Mouse (Mus musculus) lung, embryonic 14.5 days (tissue): ENCODE data around the gene Slc25a42. TPM values are rescaled to one million over a fixed set of nuclear protein-coding genes. Genes with fewer than 3 reads are reported as not detected.

ENCODE experiments used
- ATAC-seq: fragments of 200-750 bp; cut with Nextera tagmentation; 2 replicates; pipeline ENCODE4 v1.8.0; 2017; ENCODE audit warnings: mild to moderate bottlenecking, moderate TSS enrichment, moderate library complexity; ENCODE audit not compliant: insufficient read depth
- DNase-seq: peaks from one replicate; pipeline ENCODE4 v3.0.0-alpha.2; 2015
- H3K27ac ChIP-seq: fragments of 300-500 bp; sonication (generic); 2 replicates; pipeline ENCODE4 v1.5.1; 2014; ENCODE audit warnings: low read depth, mild to moderate bottlenecking, moderate library complexity
- H3K27me3 ChIP-seq: fragments of 300-500 bp; sonication (generic); 2 replicates; pipeline ENCODE4 v1.6.1; 2014; ENCODE audit warnings: low read length, control low read depth; ENCODE audit not compliant: insufficient read depth
- H3K36me3 ChIP-seq: fragments of 300-500 bp; sonication (generic); 2 replicates; pipeline ENCODE4 v1.6.1; 2014; ENCODE audit warnings: control low read depth; ENCODE audit not compliant: insufficient read depth
- H3K4me1 ChIP-seq: fragments of 300-500 bp; sonication (generic); 2 replicates; pipeline ENCODE4 v1.6.1; 2014; ENCODE audit warnings: antibody characterized with exemption, control low read depth; ENCODE audit not compliant: insufficient read depth
- H3K4me2 ChIP-seq: fragments of 300-500 bp; sonication (generic); 2 replicates; pipeline ENCODE4 v1.6.1; 2014; ENCODE audit warnings: mild to moderate bottlenecking
- H3K4me3 ChIP-seq: fragments of 300-500 bp; sonication (generic); 2 replicates; pipeline ENCODE4 v1.5.1; 2014; ENCODE audit warnings: low read depth, low read length
- H3K9ac ChIP-seq: fragments of 300-500 bp; sonication (generic); 2 replicates; pipeline ENCODE4 v1.6.1; 2014
- H3K9me3 ChIP-seq: fragments of 300-500 bp; sonication (generic); 2 replicates; pipeline ENCODE4 v1.6.1; 2016; ENCODE audit warnings: low read depth, low read length, control low read depth
- CTCF ChIP-seq: IDR thresholded peaks from 2 replicates; pipeline ENCODE4 v1.5.1; 2016; ENCODE audit warnings: antibody characterized with exemption, low read depth
- WGBS: fragments of 180-500 bp; shearing (Covaris S2); extraction: QIAGEN DNeasy Blood & Tissue Kit; methylation state at CpG from one replicate; pipeline ENCODE4 v1.1.7; 2014; 5-methylcytosine and 5-hydroxymethylcytosine counted together
- polyA plus RNA-seq: library from polyadenylated mRNA; unstranded; fragments of >200 nt; fragmentation: Nextera tagmentation; extraction: Ambion mirVana; gene quantifications from 2 replicates; pipeline ENCODE4 v1.2.1, GENCODE M21; 2014

Gene Slc25a42
- polyA plus RNA-seq, 1 experiment from 2014 or later = 3.2 TPM

- TF ChIP-seq CTCF = no peak
- Histone ChIP-seq H3K27me3 (peaks cover 1% of the 10 kb centered on the region; the same call in 1 of the 2 replicates), H3K9me3 (no peaks in the 10 kb centered on the region), H3K4me3 (peak within 1 kb of the TSS; percentile 69), H3K36me3 (peaks cover 14% of the 10 kb centered on the region), H3K4me1 (0 out of 2 replicates have a peak, but pooled peaks cover 6% of the 10 kb centered on the region), H3K4me2 (peak within 1 kb of the TSS; percentile 63), H3K9ac (peak within 1 kb of the TSS; percentile 79), H3K27ac (no peak within 1 kb of the TSS)
- peak; percentile 98 for ATAC-seq
- peak; percentile 97 for DNase-seq
- WGBS = 3% methylated on average over 27 of the region's 27 CpGs
These were observed 39.9 kb downstream of the Slc25a42 start, which contains the start of gene Tmem161a for GRCm38 (mm10) chr8:70172043-70172681. Gene Tmem161a, plus strand, starts transcription at chr8:70172356.

GRCm38 (mm10) chr8:70171240-70171639, 40.9 kb downstream of the Slc25a42 start:
- TF ChIP-seq CTCF = no peak
- Histone ChIP-seq H3K4me2 (peak overlapping the region; percentile 63), H3K9me3 (no peaks in the 10 kb centered on the region), H3K36me3 (peaks cover 7% of the 10 kb centered on the region), H3K27me3 (peaks cover 5% of the 10 kb centered on the region; the same call in 1 of the 2 replicates), H3K9ac (no peak overlapping the region), H3K4me3 (no peak overlapping the region), H3K4me1 (0 out of 2 replicates have a peak, but pooled peaks cover 6% of the 10 kb centered on the region), H3K27ac (no peak overlapping the region)
- no peak for ATAC-seq
- 87% methylated on average over 7 of the region's 7 CpGs for WGBS
- DNase-seq = no peak

GRCm38 (mm10) chr8:70170748-70171147, 41.4 kb downstream of the Slc25a42 start:
- no peak overlapping the region for H3K4me2 ChIP-seq
- peaks cover 7% of the 10 kb centered on the region for H3K36me3 ChIP-seq
- H3K27me3 ChIP-seq = peaks cover 9% of the 10 kb centered on the region
- DNase-seq (no peak), ATAC-seq (no peak)
- H3K27ac ChIP-seq = no peak overlapping the region
- 0 out of 2 replicates have a peak, but pooled peaks cover 6% of the 10 kb centered on the region for H3K4me1 ChIP-seq
- H3K4me3 ChIP-seq = no peak overlapping the region
- no peak overlapping the region for H3K9ac ChIP-seq
- WGBS = 74% methylated on average over 3 of the region's 3 CpGs
- no peak for TF ChIP-seq CTCF
- H3K9me3 ChIP-seq = no peaks in the 10 kb centered on the region

- Histone ChIP-seq H3K4me2 (no peak overlapping the region), H3K27me3 (peaks cover 15% of the 10 kb centered on the region), H3K9me3 (no peaks in the 10 kb centered on the region), H3K4me3 (no peak overlapping the region), H3K4me1 (0 out of 2 replicates have a peak, but pooled peaks cover 6% of the 10 kb centered on the region), H3K36me3 (peaks cover 7% of the 10 kb centered on the region), H3K9ac (no peak overlapping the region), H3K27ac (no peak overlapping the region)
- ATAC-seq = no peak
- DNase-seq = no peak
- WGBS = 67% methylated on average over 3 of the region's 3 CpGs
- TF ChIP-seq CTCF = no peak
These were observed 42.0 kb downstream of the Slc25a42 start for GRCm38 (mm10) chr8:70170116-70170515.

- H3K9ac ChIP-seq = peak overlapping the region; percentile 20; the same call in 1 of the 2 replicates
- no peaks in the 10 kb centered on the region for H3K4me1 ChIP-seq
- peak; percentile 99 for TF ChIP-seq CTCF
These were observed 45.5 kb downstream of the Slc25a42 start for GRCm38 (mm10) chr8:70166504-70167110.

GRCm38 (mm10) chr8:70163316-70163715, 48.8 kb downstream of the Slc25a42 start:
- Histone ChIP-seq H3K9me3 (no peaks in the 10 kb centered on the region), H3K27ac (no peak overlapping the region), H3K27me3 (peaks cover 16% of the 10 kb centered on the region), H3K4me3 (no peak overlapping the region), H3K36me3 (no peaks in the 10 kb centered on the region), H3K4me2 (no peak overlapping the region), H3K9ac (no peak overlapping the region), H3K4me1 (no peaks in the 10 kb centered on the region)
- ATAC-seq (no peak), DNase-seq (no peak)
- WGBS = 80% methylated on average over 3 of the region's 3 CpGs
- no peak for TF ChIP-seq CTCF

More at GRCm38 (mm10) chr8:70166504-70167110, 45.5 kb downstream of the Slc25a42 start:
- WGBS = 5% methylated on average over 21 of the region's 21 CpGs
- ATAC-seq (peak; percentile 80), DNase-seq (peak; percentile 87)
- no peaks in the 10 kb centered on the region for H3K9me3 ChIP-seq
- H3K36me3 ChIP-seq = no peaks in the 10 kb centered on the region
- H3K27ac ChIP-seq = no peak overlapping the region
- peaks cover 16% of the 10 kb centered on the region for H3K27me3 ChIP-seq
- peak overlapping the region; percentile 53 for H3K4me2 ChIP-seq
- no peak overlapping the region; the same call in 1 of the 2 replicates for H3K4me3 ChIP-seq

- no peak for ATAC-seq
- H3K4me1 ChIP-seq = no peaks in the 10 kb centered on the region
- H3K9ac ChIP-seq = no peak overlapping the region
- H3K4me2 ChIP-seq = no peak overlapping the region
- H3K27ac ChIP-seq = no peak overlapping the region
- 0 out of 2 replicates have a peak, but pooled peaks cover under 1% of the 10 kb centered on the region for H3K27me3 ChIP-seq
- H3K9me3 ChIP-seq = no peaks in the 10 kb centered on the region
- no peak overlapping the region for H3K4me3 ChIP-seq
- H3K36me3 ChIP-seq = no peaks in the 10 kb centered on the region
- no peak for DNase-seq
- WGBS = 53% methylated on average over 13 of the region's 13 CpGs
- no peak for TF ChIP-seq CTCF
These were observed 52.1 kb downstream of the Slc25a42 start for GRCm38 (mm10) chr8:70160015-70160414.
